Mouse (Mus musculus) gonadal fat pad, adult 2 months (tissue): ENCODE results near the gene Tmem254a. TPM values are rescaled to one million over a fixed set of nuclear protein-coding genes. Genes with fewer than 3 reads are reported as not detected.
"Not testable (repeated sequence)": the region's sequence is repeated elsewhere in the genome, so short reads cannot be mapped to it uniquely, and the experiment has no call there.

Experiments
- DNase-seq: peaks from one replicate; pipeline ENCODE4 v3.0.0-alpha.2; 2012; ENCODE audit warnings: low read depth
- polyA plus RNA-seq: library from polyadenylated mRNA; depleted of rRNA; stranded (reverse); fragments of >200 nt; gene quantifications from 2 replicates; pipeline ENCODE4 v1.2.3, GENCODE M21; 2012; rRNA removed

Gene Tmem254a
- polyA plus RNA-seq: 7.9 and 13.5 TPM in 2 replicates

DNA sequence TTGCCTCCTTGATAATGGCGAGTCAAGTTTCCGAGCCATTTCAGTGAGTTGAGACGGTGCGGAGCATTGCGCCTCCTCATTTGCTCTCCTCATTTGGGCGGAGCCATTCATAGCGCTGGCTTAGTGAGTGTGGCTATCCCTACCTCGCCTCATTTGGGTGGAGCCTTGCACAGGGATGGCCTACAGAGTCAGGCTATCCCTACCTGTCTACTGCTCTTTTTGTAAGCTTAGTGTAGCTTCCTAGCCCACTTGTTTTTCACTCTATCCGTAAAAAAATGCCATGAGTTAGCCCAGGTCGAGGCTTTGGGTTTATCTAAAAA, at the start of gene Tmem254a:
Gene Tmem254a, minus strand, starts transcription at position 111 of the 320 bp plus-strand sequence.
- not testable (repeated sequence) for DNase-seq

DNA sequence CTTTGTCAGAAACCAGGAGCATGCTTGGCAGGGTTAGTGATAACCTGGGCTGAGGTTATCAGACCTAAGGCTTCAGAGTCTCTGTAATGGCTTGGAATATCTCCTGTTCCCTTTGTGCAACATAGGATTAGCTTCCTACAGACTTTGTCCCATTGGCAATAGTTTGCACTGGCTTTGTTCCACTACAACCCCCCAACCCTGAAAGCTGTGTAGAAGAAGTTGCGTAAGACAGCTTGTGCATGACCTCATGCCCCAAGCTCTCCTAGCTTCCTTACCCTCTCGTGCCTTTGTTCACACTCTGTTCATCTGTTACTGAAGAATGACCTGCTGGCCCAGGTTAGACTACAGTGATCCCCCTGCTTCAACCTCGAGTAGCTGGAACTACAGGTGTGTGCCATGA, 30.4 kb upstream of the Tmem254a start:
- DNase-seq: not testable (repeated sequence)

DNA sequence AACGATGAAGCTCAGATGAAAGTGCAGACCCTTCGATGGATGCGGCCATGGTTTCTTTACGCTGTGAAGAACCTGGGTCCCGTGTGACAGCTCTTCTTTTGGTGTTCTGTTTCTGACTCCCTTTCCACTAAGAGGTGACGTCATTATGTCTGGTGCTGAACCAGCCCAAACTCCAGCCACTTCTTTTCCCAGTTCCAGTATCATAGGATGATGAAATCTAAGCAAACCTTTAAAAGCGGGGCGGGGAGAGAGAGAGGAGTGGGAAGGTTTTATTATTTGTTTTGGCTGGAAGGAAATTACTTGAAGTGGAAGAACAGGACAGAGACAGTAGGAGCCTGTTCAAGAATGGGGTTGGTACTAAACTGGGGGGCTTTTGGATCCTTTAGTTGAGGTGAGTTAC, 10.5 kb upstream of the Tmem254a start, which contains the start of gene Cphx1:
Gene Cphx1, plus strand, starts transcription at position 301 of the 400 bp plus-strand sequence.
- DNase-seq: not testable (repeated sequence)

DNA sequence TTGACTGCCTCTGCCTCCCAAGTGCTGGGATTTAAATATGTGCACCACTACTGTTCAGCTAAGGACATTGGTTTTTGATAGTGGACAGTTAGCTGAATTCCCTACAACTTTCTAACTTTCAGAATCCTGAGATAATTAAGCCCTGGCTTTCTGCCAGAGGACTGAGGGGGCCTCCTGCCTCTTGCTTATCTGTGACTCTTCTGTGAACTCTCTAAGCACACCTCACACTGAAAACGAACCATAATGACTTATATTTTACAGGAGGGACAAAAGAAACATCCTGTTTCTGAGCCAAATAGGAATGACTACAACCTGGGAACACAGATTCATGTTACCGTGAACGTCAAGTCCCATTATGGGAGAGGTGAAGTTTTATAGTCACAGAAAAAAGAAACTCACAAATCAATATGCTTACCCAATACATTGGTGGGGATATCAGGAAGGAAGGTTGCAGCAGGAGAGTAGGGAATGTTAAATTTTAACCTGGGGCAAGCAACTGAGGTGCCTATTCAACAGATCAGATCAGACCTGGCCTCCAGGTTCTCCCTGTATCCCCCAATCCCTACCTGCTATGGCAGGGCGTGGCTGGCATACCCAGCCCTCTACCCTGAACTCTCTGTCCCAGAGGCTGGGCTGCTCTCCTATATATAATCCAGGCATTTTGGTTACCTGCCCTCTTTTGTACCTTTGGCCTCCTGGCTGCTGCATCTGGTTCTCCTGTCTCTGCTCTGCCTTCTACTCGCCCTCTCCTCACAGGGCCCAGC, 9.6 kb upstream of the Tmem254a start:
- DNase-seq: not testable (repeated sequence)

DNA sequence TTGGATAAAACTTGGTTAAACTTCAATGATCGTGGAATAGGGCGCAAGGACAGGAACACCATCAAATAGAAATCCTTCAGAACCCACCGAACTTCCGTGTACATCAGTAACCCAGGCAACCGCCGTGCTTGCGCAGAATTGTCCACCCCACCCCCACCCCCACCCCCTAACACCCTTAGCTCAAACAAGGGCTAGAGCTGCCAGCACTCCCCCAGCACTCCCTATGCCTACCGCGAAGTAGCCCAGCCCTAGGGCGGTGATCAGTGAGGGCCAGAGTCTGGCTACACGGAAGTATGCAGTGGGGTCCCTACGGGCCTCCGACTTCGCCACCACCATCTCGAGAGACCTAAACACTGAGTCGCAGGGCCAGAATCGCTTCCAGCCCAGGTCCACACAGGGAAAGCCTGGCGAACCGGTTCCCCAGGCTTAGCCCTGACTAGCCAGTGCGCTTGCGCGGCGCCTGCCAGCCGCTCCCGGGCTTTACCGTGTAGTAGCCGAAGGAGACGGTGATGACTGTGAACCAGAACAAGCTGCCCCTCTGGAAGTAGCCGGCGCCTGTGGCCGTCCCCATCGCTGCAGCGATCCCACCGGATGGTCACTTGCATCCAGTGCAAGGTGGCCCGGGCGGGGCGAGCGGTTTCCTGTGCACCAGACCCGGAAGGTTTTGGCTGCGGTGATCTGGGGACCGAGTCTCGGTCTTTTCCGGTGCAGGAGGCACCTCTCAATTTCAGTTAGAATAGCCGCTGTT, 484 bp downstream of the Tmem254a start:
- DNase-seq: not testable (repeated sequence)

DNA sequence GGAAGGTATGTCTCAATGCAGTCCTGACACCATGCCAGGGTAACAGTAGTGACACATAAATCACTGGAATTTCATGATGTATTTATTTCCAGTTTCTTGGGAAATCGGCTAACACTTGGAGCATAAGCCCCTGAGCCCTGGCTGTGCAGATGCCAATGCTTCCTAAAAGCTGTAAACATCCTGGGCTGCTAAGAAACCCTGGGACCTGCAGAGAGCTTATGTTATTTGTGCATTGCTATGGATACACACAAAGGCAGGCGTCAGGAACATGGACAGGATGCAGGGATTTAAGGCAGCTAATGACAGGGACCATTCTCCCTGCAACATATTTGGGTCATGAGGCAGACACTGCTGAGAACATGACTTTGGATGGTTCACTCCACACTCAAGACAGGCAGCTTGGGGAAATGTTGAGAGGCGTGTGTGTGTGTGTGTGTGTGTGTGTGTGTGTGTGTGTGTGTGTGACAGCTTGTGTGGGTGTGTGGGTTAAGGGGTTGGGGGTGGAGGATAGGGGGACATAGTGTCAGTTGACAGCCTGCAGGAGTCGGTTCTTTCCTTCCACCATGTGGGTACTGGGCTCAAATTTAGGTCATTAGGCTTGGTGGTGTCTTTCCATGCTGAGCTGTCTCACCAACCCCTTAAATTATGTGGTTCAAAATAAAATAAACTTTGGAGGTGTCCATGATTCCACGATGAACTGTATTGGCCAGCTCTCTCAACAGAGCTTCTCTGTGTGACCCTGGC, 8.9 kb downstream of the Tmem254a start:
- DNase-seq: not testable (repeated sequence)

DNA sequence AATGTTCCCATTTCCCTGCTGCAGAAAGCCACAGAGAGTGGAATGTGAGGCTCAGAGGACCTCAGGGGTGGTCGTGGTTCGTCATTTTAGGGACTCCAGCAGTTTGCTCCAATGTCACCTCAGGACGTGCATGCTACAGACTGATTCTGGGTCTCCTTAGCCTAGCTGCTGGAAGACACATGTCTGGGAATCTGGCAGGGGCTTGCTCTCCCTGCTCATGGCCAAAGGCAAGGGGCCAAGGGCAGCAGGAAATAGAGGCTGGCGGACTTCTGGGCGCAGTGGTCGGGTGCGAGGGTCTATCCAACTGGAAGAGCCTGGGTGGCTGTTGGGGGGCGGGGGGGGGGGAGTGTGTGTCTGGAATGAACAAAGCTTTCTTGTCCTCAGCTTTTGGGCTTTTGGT, 18.5 kb downstream of the Tmem254a start:
- not testable (repeated sequence) for DNase-seq

DNA sequence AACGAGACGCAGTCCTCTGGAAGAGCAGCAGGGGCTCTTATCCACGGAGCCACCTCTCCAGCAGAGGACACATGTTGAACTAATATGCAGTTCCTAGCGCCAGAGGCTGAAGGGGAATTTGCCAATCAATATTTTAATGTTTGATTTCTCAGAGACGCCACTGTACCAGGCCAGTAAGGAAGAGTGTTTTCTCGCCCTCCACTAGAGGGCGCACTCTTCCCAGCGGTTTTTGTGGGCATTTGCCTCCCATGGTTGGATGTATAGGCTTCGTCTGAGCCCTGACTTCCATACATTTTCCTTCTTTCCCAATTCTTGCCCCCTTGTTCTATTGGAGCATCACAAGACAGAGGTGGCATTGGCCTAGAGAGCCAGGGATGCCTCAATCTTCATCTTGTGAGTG, 20.2 kb downstream of the Tmem254a start:
- DNase-seq: not testable (repeated sequence)

DNA sequence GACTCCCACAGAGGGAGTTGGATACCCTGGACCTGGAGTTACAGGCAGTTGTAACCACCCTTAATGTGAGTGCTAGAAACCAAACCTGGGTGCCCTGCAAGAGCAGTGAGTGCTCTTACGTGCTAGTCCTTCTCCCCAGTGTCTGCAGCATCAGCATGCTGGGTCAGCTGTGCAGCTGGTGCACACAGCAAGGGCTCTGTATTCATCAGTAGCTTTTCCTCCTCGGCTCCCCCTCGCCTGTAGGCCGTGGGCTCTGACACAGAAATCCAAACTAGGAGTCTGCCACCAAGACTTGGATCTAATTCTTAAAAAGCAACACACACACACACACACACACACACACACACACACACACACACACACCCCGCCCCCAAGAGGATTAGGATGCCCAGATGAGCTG, 22.2 kb downstream of the Tmem254a start:
- DNase-seq: not testable (repeated sequence)

DNA sequence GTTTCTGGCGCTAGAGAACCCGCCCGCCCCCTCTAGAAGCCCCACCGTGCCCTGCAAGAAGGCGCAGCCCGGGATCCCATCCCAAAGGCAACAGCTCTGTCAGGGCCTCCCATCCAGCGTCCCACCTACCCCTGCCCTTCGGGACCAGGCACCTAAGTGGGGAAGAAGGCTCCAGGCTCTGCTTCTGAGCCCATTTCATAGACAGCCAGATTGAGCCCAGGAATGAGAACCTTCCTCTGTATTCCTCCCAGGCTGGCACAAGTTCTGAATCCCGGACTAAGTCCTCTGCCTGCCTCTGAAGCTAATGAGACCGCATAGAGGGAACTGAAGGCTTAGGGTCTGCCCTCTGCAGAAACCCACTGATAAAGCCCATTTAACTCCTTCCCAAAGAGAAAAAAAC, 24.5 kb downstream of the Tmem254a start, which contains the start of gene Plac9a:
Gene Plac9a, minus strand, starts transcription at position 101 of the 400 bp plus-strand sequence.
- DNase-seq: not testable (repeated sequence)

DNA sequence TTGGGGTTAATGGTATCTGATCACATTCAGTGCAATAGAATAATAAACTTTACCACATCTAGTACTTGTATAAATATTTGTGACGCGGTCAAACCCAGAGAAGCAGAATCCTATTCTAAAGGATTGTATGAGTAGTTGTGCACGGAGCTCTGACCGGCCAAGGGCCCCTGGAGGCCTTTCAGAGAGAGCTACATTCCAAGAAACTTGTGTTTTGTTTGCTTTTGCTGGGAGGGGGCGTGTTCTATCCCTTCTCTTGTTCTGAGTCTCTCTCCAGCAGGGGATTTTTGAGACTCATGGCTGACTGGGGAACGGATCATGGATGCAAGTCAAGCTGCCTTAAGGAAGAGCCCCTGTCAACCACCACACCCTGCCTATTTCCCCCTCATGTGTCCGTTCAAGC, 31.8 kb downstream of the Tmem254a start:
- DNase-seq: not testable (repeated sequence)

DNA sequence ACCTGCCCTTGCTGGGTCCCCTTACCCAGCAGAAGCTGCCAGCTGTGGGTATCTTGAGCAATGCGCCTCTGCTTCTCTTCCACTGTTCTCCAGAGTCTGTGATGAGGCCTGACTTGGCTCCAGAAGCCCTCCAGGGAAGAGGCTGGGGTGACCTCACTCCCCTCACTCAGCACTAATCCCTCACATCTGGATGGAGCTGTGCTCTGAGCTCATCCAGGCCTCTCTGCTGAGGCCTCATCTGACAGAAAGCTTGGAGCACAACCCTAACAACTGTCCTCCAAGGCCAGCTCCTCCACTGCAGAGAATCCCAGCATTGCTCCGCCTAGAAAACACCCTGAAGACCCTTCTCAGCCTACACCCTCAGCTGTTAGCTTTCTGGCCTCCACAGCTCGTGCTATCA, 32.9 kb downstream of the Tmem254a start:
- DNase-seq: not testable (repeated sequence)

DNA sequence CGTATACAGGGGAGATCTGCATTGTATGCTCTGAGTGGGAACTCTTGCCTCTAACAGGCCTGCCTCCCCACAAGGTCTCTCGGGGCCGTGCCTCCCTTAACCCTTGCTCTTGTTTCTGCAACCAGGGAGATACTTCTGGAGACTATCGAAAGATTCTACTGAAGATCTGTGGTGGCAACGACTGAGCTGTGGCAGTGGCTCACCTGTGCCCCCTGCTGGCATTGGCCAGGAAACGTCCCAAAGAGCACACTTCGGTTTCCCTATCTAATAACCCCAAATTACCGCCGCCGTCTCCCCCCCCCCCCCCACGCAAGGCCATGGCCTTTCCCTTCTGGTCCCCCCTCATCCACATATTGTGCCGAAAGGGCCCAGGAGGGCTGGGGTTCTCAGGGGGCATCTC, 41.6 kb downstream of the Tmem254a start:
- DNase-seq: not testable (repeated sequence)

DNA sequence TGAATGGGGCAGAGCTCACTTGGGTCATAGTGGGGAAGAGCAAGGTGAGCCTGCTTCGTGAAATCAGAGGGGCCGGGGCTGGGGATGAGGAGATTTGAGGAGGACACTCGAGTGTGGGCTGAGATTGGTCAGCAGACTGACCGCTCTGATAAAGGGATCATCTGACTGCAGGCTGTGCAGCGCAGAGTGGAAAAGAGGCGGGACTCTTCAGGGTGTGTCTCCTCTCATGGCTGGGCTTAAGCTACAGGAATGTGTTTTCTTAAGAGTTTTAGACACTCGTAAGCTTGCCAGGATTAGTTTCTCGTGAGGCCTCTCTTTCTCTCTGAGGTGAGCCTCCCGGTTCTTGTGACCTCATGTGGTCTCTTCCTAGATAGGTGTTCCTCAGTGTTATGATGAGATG, 45.7 kb downstream of the Tmem254a start:
- not testable (repeated sequence) for DNase-seq

DNA sequence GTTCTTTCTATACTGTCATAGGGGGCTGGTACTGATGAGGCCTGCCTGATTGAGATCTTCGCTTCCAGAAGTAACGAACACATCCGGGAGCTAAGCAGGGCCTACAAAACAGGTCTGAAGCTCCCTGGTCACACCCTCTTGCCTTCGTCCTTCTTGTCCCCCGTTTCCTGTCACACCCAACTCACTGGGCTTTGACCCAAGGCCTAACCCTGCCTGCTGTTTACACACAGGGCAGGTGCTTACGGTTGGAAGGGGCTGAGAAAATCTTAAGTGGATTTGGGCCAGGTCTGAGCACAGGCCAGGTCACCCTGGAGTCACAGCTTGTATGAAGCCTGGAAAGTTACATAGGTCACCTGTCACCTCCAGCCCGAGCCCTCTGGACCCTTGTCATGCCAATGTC, 50.8 kb downstream of the Tmem254a start:
- not testable (repeated sequence) for DNase-seq

Other genes with a start within 250 kb of the Tmem254a start
- 31.2 and 34.0 TPM in 2 replicates for gene Ppif, start 233.5 kb downstream of the Tmem254a start, polyA plus RNA-seq
- gene Zcchc24, start 158.6 kb downstream of the Tmem254a start, polyA plus RNA-seq: 40.3 and 46.7 TPM in 2 replicates
- gene Anxa11, start 85.5 kb downstream of the Tmem254a start, polyA plus RNA-seq: 53.0 and 58.4 TPM in 2 replicates
- 3.8 and 4.4 TPM in 2 replicates for gene Plac9a, start 24.6 kb downstream of the Tmem254a start, polyA plus RNA-seq
- gene Cphx1, start 10.6 kb upstream of the Tmem254a start, polyA plus RNA-seq: not detected in 2 replicates
- gene Duxbl1, start 50.9 kb upstream of the Tmem254a start, polyA plus RNA-seq: 0.16 and 0.41 TPM in 2 replicates
- gene Gm9780, start 115.0 kb upstream of the Tmem254a start, polyA plus RNA-seq: 318 and 347 TPM in 2 replicates
- gene Tmem254c, start 139.7 kb upstream of the Tmem254a start, polyA plus RNA-seq: 101 and 111 TPM in 2 replicates
- gene Cphx2, start 153.8 kb upstream of the Tmem254a start, polyA plus RNA-seq: not detected in 2 replicates
- 0.11 TPM in 1 of 2 replicates, not detected in the other for gene Cphx3, start 154.6 kb upstream of the Tmem254a start, polyA plus RNA-seq
- gene Duxbl2, start 190.7 kb upstream of the Tmem254a start, polyA plus RNA-seq: 0.15 and 0.89 TPM in 2 replicates